Mouse (Mus musculus) cortical plate, adult 2 months (tissue): Measurements from ENCODE around the gene Tpd52l1. TPM values are rescaled to one million over a fixed set of nuclear protein-coding genes. Genes with fewer than 3 reads are reported as not detected.

Experiments
- H3K27ac ChIP-seq: fragments of 200-500 bp; 2 replicates; pipeline ENCODE4 v1.5.1; 2012; ENCODE audit warnings: low read length, control low read depth, inconsistent platforms; ENCODE audit not compliant: insufficient read depth
- H3K4me1 ChIP-seq: fragments of 200-500 bp; 2 replicates; pipeline ENCODE4 v1.6.1; 2011; ENCODE audit warnings: low read length; ENCODE audit not compliant: control insufficient read depth, insufficient read depth
- H3K4me3 ChIP-seq: fragments of 200-500 bp; 2 replicates; pipeline ENCODE4 v1.5.1; 2011; ENCODE audit warnings: mild to moderate bottlenecking, low read length, control low read depth; ENCODE audit not compliant: insufficient read depth
- CTCF ChIP-seq: fragments of 200-500 bp; IDR thresholded peaks from 2 replicates; pipeline ENCODE4 v1.5.1; 2011; ENCODE audit warnings: mild to moderate bottlenecking, control low read depth, low read length; ENCODE audit not compliant: insufficient read depth; ENCODE audit errors: extremely low read depth
- POLR2A ChIP-seq: fragments of 200-500 bp; IDR thresholded peaks from 2 replicates; pipeline ENCODE4 v1.6.1; 2011; ENCODE audit warnings: mild to moderate bottlenecking, low read length, control low read depth; ENCODE audit not compliant: insufficient read depth; ENCODE audit errors: extremely low read depth
- polyA plus RNA-seq: library from polyadenylated mRNA; depleted of rRNA; stranded (reverse); fragments of >200 nt; gene quantifications from 2 replicates; pipeline ENCODE4 v1.2.3, GENCODE M21; 2012; rRNA removed

Gene Tpd52l1
- polyA plus RNA-seq, 1 experiment = 41.8 TPM

- Histone ChIP-seq H3K4me1 (no peaks in the 10 kb centered on the region), H3K27ac (no peak overlapping the region), H3K4me3 (no peak overlapping the region)
- TF ChIP-seq CTCF = no peak
- TF ChIP-seq POLR2A = no peak
Observed at GRCm38 (mm10) chr10:31307024-31307598, 138.6 kb downstream of the Tpd52l1 start.

DNA sequence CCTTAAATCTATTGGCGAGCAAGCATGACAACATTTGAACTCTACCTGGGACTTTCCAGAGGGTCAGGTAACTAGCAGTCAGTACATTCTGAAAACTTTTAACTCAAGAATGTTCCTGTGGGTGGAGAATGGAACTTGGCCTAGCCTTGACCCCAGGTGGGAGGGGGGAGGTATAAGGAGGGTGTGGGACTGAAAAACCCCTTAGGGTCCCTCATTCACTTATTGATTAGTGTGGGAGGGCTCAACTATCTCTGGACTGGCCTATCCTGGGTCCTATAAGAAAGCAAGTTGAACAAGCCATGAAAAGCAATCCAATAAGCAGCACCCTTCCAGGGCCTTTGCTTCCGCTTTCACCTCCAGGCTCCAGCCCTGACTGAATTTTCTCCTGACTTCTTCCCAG is 142.3 kb downstream of the Tpd52l1 start:
- TF ChIP-seq POLR2A (no peak), CTCF (no peak)
- Histone ChIP-seq H3K4me1 (peaks cover 1% of the 10 kb centered on the region; the same call in 1 of the 2 replicates), H3K27ac (no peak overlapping the region), H3K4me3 (no peak overlapping the region)

DNA sequence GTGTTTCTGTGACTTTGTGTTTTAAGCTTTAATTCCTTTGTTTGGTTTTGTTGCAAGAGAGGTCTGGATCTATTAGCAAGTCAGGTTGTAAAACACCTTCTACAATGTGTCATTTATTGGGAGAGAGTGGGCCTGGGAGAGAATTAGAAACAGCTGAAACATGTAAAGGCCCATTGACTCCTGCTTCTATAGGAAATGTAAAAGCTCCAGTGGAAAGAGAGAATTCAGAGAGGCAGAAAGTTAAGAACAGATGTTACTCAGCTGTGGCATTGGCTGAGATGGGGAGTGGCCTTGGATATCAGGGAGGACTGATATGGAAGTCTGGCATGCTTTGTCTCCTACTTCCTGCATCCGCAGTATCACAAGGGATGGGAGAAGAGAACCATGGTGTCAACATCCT is 145.5 kb downstream of the Tpd52l1 start:
- H3K4me1 ChIP-seq = peaks cover 1% of the 10 kb centered on the region; the same call in 1 of the 2 replicates
- no peak overlapping the region for H3K4me3 ChIP-seq
- TF ChIP-seq POLR2A (no peak), CTCF (no peak)
- no peak overlapping the region for H3K27ac ChIP-seq

DNA sequence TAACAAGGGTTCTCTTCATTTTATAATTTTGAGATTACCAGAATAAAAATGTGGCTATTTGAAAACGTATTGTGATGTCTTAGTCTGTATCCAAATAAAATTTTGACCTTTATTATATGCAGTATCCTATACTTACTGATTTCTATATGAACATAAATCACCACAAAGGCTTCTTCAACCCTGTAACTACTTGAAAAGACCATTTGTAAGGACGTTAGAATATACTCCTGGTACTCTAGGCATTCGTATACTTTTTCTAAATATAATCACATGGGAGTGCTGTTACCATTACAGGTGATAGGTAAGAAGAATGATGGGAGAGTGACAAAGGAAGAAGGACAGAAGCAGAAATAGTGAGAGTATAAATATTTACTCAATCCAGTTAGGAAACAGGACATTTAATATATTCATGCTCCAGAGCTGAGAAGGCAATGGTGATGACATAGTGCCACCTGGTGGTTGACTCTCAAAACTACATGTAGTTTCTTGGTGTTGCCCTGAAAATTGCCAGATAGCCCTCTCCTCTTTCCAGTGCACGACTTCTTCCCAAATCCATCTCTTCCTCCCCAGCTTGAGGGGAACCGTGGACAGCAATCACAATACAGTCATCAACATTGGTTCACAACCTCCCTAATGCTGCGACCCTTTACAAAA is 146.7 kb downstream of the Tpd52l1 start:
- no peak for TF ChIP-seq POLR2A
- peak; percentile 85 for TF ChIP-seq CTCF

GRCm38 (mm10) chr10:31298263-31298662 is 147.5 kb downstream of the Tpd52l1 start:
- no peak overlapping the region for H3K4me3 ChIP-seq
- H3K4me1 ChIP-seq = peaks cover 1% of the 10 kb centered on the region; the same call in 1 of the 2 replicates
- no peak for TF ChIP-seq POLR2A
- TF ChIP-seq CTCF = no peak
- H3K27ac ChIP-seq = no peak overlapping the region

More for the DNA sequence above, 146.7 kb downstream of the Tpd52l1 start:
- no peak overlapping the region for H3K27ac ChIP-seq
- no peak overlapping the region for H3K4me3 ChIP-seq
- peaks cover 1% of the 10 kb centered on the region; the same call in 1 of the 2 replicates for H3K4me1 ChIP-seq

DNA sequence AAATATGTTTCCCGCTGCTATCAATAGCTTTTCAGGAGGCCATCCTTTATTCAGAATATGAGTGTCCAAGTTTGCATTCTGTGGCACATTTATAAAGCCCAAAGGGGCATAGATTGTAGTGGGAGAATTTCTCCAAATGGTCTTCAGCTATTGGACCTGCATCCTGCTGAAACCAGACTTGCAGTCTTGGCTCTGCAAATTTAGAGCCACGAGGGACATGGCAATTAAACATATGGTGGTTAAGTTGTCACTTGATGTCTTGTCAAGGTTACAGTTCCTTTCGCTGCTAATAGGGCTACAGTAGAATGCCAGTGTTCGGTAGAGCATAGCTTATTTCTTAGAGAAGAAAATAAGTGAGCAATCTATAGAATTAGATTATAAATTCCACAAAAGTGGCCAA is 148.7 kb downstream of the Tpd52l1 start:
- no peak overlapping the region for H3K4me3 ChIP-seq
- no peak for TF ChIP-seq CTCF
- no peak for TF ChIP-seq POLR2A
- H3K27ac ChIP-seq = no peak overlapping the region
- H3K4me1 ChIP-seq = peaks cover 1% of the 10 kb centered on the region; the same call in 1 of the 2 replicates

DNA sequence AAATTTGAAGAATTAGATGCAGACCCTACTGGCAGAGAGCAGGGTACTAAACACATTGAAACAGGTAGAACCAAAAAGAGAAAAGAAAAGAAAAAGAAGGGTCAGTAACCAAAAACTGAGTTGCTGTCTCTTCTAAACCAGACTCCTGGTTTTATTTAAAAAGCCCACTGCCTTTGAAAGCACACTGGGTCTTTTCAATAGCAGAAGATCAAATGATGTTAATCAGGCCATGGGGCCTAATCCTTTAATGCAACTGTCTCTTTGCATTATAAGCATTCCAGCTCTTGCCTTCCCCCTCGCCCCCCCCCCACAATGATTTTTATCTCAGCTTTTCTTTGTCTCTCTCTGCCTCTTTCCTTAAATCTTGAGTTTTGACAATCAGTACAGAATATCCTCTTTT is 149.3 kb downstream of the Tpd52l1 start:
- Histone ChIP-seq H3K4me1 (peaks cover 1% of the 10 kb centered on the region; the same call in 1 of the 2 replicates), H3K4me3 (no peak overlapping the region), H3K27ac (no peak overlapping the region)
- TF ChIP-seq CTCF (no peak), POLR2A (no peak)

DNA sequence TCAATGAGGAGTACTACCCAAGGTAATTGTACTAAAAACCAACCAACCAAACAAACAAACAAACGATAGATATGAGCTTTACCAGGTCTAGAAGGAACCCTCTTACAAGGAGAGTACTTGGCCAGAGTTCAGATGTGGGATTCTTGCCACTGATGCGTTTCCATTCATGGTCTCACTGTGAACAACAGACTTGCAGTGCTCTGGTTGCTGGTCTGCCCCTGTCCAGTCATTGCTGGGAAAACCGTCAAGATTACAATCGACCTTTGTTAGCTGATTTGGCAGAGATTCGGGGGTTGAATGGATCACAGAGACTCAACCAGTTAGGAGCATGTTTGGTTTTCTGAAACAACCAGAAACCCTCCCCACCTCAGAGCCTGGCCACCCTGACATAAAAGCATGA is 150.1 kb downstream of the Tpd52l1 start:
- H3K4me3 ChIP-seq = no peak overlapping the region
- H3K4me1 ChIP-seq = peaks cover 1% of the 10 kb centered on the region; the same call in 1 of the 2 replicates
- no peak for TF ChIP-seq POLR2A
- no peak for TF ChIP-seq CTCF
- no peak overlapping the region for H3K27ac ChIP-seq

DNA sequence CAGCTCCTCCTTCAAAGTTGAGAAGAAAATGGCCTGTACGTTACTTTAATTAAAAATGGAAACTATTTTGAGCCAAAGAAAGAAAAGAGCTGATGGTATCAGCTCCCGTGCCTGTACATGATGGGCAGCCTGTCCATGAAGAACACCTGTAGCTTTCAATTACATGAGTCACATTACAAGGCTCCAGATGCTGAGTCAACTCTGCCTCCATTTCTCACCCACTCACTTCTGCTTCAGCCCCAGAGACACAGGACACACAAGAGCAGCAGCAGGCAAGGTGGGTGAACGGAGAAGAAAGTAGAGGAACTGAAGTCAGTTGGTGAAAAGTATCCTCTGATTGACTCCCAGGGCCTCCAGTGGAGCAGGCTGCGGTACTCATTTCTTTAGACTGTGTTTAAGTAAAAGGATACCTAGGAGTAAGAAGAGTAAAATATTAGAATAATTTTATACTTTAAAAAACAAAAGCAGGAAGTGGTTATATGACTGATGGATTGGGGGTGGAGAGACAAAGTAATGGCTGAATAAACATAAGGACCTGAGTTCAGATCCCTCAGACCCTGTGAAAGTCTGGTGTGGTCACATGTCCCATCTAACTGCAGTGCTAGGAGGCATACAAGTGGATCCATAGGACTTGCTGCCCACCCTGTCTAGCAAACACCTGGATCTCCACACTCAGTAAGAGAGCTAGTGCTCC is 156.9 kb downstream of the Tpd52l1 start:
- H3K27ac ChIP-seq = no peak overlapping the region
- no peaks in the 10 kb centered on the region for H3K4me1 ChIP-seq
- no peak overlapping the region for H3K4me3 ChIP-seq
- no peak for TF ChIP-seq POLR2A
- no peak for TF ChIP-seq CTCF

DNA sequence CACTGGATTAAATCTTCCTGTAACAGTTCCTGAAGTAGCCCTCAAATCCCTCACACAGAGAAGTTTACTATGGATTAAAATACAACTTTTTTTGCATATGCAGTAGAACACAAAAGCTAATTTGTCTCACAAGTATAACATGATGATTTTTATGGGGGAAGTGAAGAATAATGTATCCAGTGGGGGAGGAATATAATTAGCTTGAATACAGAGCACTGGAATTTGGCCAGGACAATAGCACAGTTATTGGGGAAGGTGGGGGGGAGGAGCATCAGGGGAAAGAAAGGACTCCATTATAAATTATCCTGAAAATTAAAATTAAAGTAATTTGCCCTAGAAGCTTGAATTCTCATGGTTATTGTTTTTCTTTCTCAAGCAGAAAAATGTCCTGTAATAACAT is 158.0 kb downstream of the Tpd52l1 start:
- TF ChIP-seq POLR2A = no peak
- TF ChIP-seq CTCF = no peak
- Histone ChIP-seq H3K4me3 (no peak overlapping the region), H3K4me1 (no peaks in the 10 kb centered on the region), H3K27ac (no peak overlapping the region)

Other genes with a start within 250 kb of the Tpd52l1 start
- 22.1 and 23.9 TPM in 2 replicates for gene Hddc2, start 132.6 kb downstream of the Tpd52l1 start, polyA plus RNA-seq
- gene Rnf217, start 163.2 kb upstream of the Tpd52l1 start, polyA plus RNA-seq = 4.3 and 4.6 TPM in 2 replicates